ENCODE assay signal across 9 mouse cellular contexts in genomic region chr5:107438353-107438752, GRCm38 (mm10). TPM values are rescaled to one million over a fixed set of nuclear protein-coding genes. Genes with fewer than 3 reads are reported as not detected.
DNase-seq lines count a peak whose midpoint lies in the region; ATAC-seq lines count a peak whose summit lies in the region.
"Had no signal": no experiment of that assay in that cellular context is flagged by ENCODE, and none has a peak within 500 bp of the region (broad histone marks: within the 10 kb centered on the region; RNA-seq: fewer than 3 reads in every experiment).

No protein-coding gene starts in this region.

- peak overlapping the region; percentile 79; the same call in 1 of the 2 replicates for H3K27ac ChIP-seq in kidney, embryonic 14.5 days (ENCODE audit: low read depth, low read length)
- H3K27ac ChIP-seq in brown adipose tissue, adult 24 weeks (replicated peaks; ENCODE audit: low read depth, low read length): 0 out of 2 replicates have a peak overlapping the region, but pooled peaks have one; percentile 16
- H3K27ac ChIP-seq in hindbrain, embryonic 15.5 days (replicated peaks): peak overlapping the region; percentile 93
- H3K27ac ChIP-seq in midbrain, embryonic 12.5 days (replicated peaks): peak overlapping the region; percentile 79

- no peaks in the 10 kb centered on the region for H3K4me1 ChIP-seq in kidney, embryonic 14.5 days (ENCODE audit: control insufficient read depth, insufficient read depth, low read length)
- 0 out of 2 replicates have a peak, but pooled peaks cover 2% of the 10 kb centered on the region for H3K4me1 ChIP-seq in brown adipose tissue, adult 24 weeks (ENCODE audit: control insufficient read depth, insufficient read depth, insufficient read length, low read length)
- peaks cover 13% of the 10 kb centered on the region for H3K4me1 ChIP-seq in hindbrain, embryonic 15.5 days (replicated peaks)
- peaks cover 8% of the 10 kb centered on the region for H3K4me1 ChIP-seq in midbrain, embryonic 12.5 days

- ATAC-seq in kidney, embryonic 14.5 days (ENCODE audit: low FRiP score, low TSS enrichment): no peak
- ATAC-seq in hindbrain, embryonic 15.5 days (ENCODE audit: low FRiP score, low read depth): peak; percentile 23; the same call in 1 of the 2 replicates
- ATAC-seq in midbrain, embryonic 12.5 days (ENCODE audit: low FRiP score, low read depth): no peak

- peak overlapping the region; percentile 77 for H3K4me3 ChIP-seq in kidney, embryonic 14.5 days (ENCODE audit: low read length)
- peak overlapping the region; percentile 91 for H3K4me3 ChIP-seq in brown adipose tissue, adult 24 weeks (ENCODE audit: insufficient read depth, low read depth, low read length)
- peak overlapping the region; percentile 74 for H3K4me3 ChIP-seq in hindbrain, embryonic 15.5 days
- peak overlapping the region; percentile 93 for H3K4me3 ChIP-seq in midbrain, embryonic 12.5 days

- no peaks in the 10 kb centered on the region for H3K36me3 ChIP-seq in kidney, embryonic 14.5 days (ENCODE audit: control insufficient read depth, insufficient read depth, low read length)
- H3K36me3 ChIP-seq in hindbrain, embryonic 15.5 days: no peaks in the 10 kb centered on the region
- no peaks in the 10 kb centered on the region for H3K36me3 ChIP-seq in midbrain, embryonic 12.5 days

- 19% methylated on average over 7 of the region's 7 CpGs for WGBS in kidney, embryonic 14.5 days
- WGBS in hindbrain, embryonic 15.5 days: 17% methylated on average over 7 of the region's 7 CpGs
- 27% methylated on average over 7 of the region's 7 CpGs for WGBS in midbrain, embryonic 12.5 days

- DNase-seq in kidney, postnatal 10 days: no peak
- no peak for DNase-seq in layer of hippocampus, postnatal 14 days (ENCODE audit: low spot score in 2 of 2)
- DNase-seq in ovary, postnatal 14 days (ENCODE audit: low spot score): no peak
- DNase-seq in right cerebral cortex, postnatal 36 days (ENCODE audit: low spot score in 2 of 2): no peak

- H3K9ac ChIP-seq in kidney, embryonic 14.5 days (ENCODE audit: low read depth, low read length): peak overlapping the region; percentile 88
- peak overlapping the region; percentile 84 for H3K9ac ChIP-seq in hindbrain, embryonic 15.5 days
- H3K9ac ChIP-seq in midbrain, embryonic 12.5 days (replicated peaks): peak overlapping the region; percentile 88

- peak overlapping the region; percentile 66 for H3K4me2 ChIP-seq in kidney, embryonic 14.5 days (replicated peaks; ENCODE audit: low read depth, low read length)
- H3K4me2 ChIP-seq in hindbrain, embryonic 15.5 days: peak overlapping the region; percentile 66
- H3K4me2 ChIP-seq in midbrain, embryonic 12.5 days (replicated peaks): peak overlapping the region; percentile 68

- no peaks in the 10 kb centered on the region for H3K27me3 ChIP-seq in kidney, embryonic 14.5 days (ENCODE audit: control insufficient read depth, insufficient read depth, low read length)
- no peaks in the 10 kb centered on the region for H3K27me3 ChIP-seq in hindbrain, embryonic 15.5 days
- no peaks in the 10 kb centered on the region; the same call in 1 of the 2 replicates for H3K27me3 ChIP-seq in midbrain, embryonic 12.5 days

- no peaks in the 10 kb centered on the region for H3K9me3 ChIP-seq in kidney, embryonic 14.5 days (ENCODE audit: control insufficient read depth, low read length)
- H3K9me3 ChIP-seq in hindbrain, embryonic 15.5 days: no peaks in the 10 kb centered on the region
- no peaks in the 10 kb centered on the region for H3K9me3 ChIP-seq in midbrain, embryonic 12.5 days

RNA-seq across cellular contexts. Expression of gene Btbd8, which starts 0.6 kb away (rescaled TPM):
- polyA plus RNA-seq in kidney, embryonic 14.5 days (2014; fragmentation: Nextera tagmentation; extraction: Ambion mirVana): 4.0 and 4.1 TPM in 2 replicates
- polyA plus RNA-seq in brown adipose tissue, adult 24 weeks (2012; ENCODE audit: insufficient read depth, insufficient read length, missing spikeins): 2.5 and 3.8 TPM in 2 replicates
- polyA plus RNA-seq in hindbrain, embryonic 15.5 days (2015; fragmentation: Nextera tagmentation; extraction: Ambion mirVana): 17.5 and 19.3 TPM in 2 replicates
- 11.6 and 13.6 TPM in 2 replicates for polyA plus RNA-seq in midbrain, embryonic 12.5 days (2016; fragmentation: Nextera tagmentation; extraction: Ambion mirVana)
- total RNA-seq in layer of hippocampus, postnatal 14 days (2021): 10 to 100 TPM; 90.8 to 99.5 TPM

RNA-seq across cellular contexts. Expression of gene Lpcat2b, which starts 7.0 kb away (rescaled TPM):
- not detected in 2 replicates for polyA plus RNA-seq in kidney, embryonic 14.5 days (2014; fragmentation: Nextera tagmentation; extraction: Ambion mirVana)
- polyA plus RNA-seq in brown adipose tissue, adult 24 weeks (2012; ENCODE audit: insufficient read depth, insufficient read length, missing spikeins): not detected in 2 replicates
- not detected in 2 replicates for polyA plus RNA-seq in hindbrain, embryonic 15.5 days (2015; fragmentation: Nextera tagmentation; extraction: Ambion mirVana)
- not detected in 2 replicates for polyA plus RNA-seq in midbrain, embryonic 12.5 days (2016; fragmentation: Nextera tagmentation; extraction: Ambion mirVana)
- total RNA-seq in layer of hippocampus, postnatal 14 days (2021): under 1 TPM in 1 of 2 experiments, not detected in 1; 0.31 TPM
- polyA plus RNA-seq: brain, embryonic 14.5 days had no signal

RNA-seq across cellular contexts. Expression of gene Ephx4, which starts 35.8 kb away (rescaled TPM):
- polyA plus RNA-seq in kidney, embryonic 14.5 days (2014; fragmentation: Nextera tagmentation; extraction: Ambion mirVana): 2.5 and 2.7 TPM in 2 replicates
- polyA plus RNA-seq in brown adipose tissue, adult 24 weeks (2012; ENCODE audit: insufficient read depth, insufficient read length, missing spikeins): not detected in 2 replicates
- 2.7 and 3.3 TPM in 2 replicates for polyA plus RNA-seq in hindbrain, embryonic 15.5 days (2015; fragmentation: Nextera tagmentation; extraction: Ambion mirVana)
- 0.83 and 0.84 TPM in 2 replicates for polyA plus RNA-seq in midbrain, embryonic 12.5 days (2016; fragmentation: Nextera tagmentation; extraction: Ambion mirVana)
- total RNA-seq in layer of hippocampus, postnatal 14 days (2021): 10 to 100 TPM; 38.9 to 41.1 TPM

Comparison
In these comparisons a context has a peak if more than half of its experiments do, and no peak if none do; other contexts are left out.
1. H3K27ac ChIP-seq: peak in every context shown above with its lines; median percentile 93 in hindbrain, embryonic 15.5 days; 79 in kidney, embryonic 14.5 days; 79 in midbrain, embryonic 12.5 days; 16 in brown adipose tissue, adult 24 weeks.